Mouse (Mus musculus): ENCODE data around the gene Atp8b2.

Atp8b2 gene

GRCm38 (mm10) chr3:89959435-89959834 is 3.9 kb downstream of the Atp8b2 start:
- DNase-seq (ENCODE audit: low spot score), result no peak

- DNase-seq (ENCODE audit: low spot score), result no peak
Measured at GRCm38 (mm10) chr3:89957880-89958279, 5.4 kb downstream of the Atp8b2 start.

GRCm38 (mm10) chr3:89956177-89956971 is 6.9 kb downstream of the Atp8b2 start:
- no peak for DNase-seq (ENCODE audit: low spot score)

GRCm38 (mm10) chr3:89953420-89953819 is 9.9 kb downstream of the Atp8b2 start:
- DNase-seq (ENCODE audit: low spot score), result peak; percentile 47

- no peak for DNase-seq (ENCODE audit: low spot score)
Measured at GRCm38 (mm10) chr3:89948655-89949054, 14.7 kb downstream of the Atp8b2 start.

- DNase-seq (ENCODE audit: low spot score), result no peak
Measured at GRCm38 (mm10) chr3:89948021-89948420, 15.3 kb downstream of the Atp8b2 start.

GRCm38 (mm10) chr3:89945026-89945425 is 18.3 kb downstream of the Atp8b2 start:
- no peak for DNase-seq (ENCODE audit: low spot score)

GRCm38 (mm10) chr3:89942894-89943293 is 20.4 kb downstream of the Atp8b2 start:
- no peak for DNase-seq (ENCODE audit: low spot score)

GRCm38 (mm10) chr3:89936495-89936894 is 26.8 kb downstream of the Atp8b2 start:
- no peak for DNase-seq (ENCODE audit: low spot score)

GRCm38 (mm10) chr3:89932925-89933324 is 30.4 kb downstream of the Atp8b2 start:
- DNase-seq (ENCODE audit: low spot score), result no peak

GRCm38 (mm10) chr3:89928956-89929355 is 34.4 kb downstream of the Atp8b2 start:
- DNase-seq (ENCODE audit: low spot score), result no peak

GRCm38 (mm10) chr3:89926440-89926839 is 36.9 kb downstream of the Atp8b2 start:
- no peak for DNase-seq (ENCODE audit: low spot score)

- no peak for DNase-seq (ENCODE audit: low spot score)
Measured at GRCm38 (mm10) chr3:89920711-89921110, 42.6 kb downstream of the Atp8b2 start.

- no peak for DNase-seq (ENCODE audit: low spot score)
Measured at GRCm38 (mm10) chr3:89917408-89917807, 45.9 kb downstream of the Atp8b2 start.

- no peak for DNase-seq (ENCODE audit: low spot score)
Measured at GRCm38 (mm10) chr3:89916622-89917021, 46.7 kb downstream of the Atp8b2 start.

- DNase-seq (ENCODE audit: low spot score), result no peak
Measured at GRCm38 (mm10) chr3:89914700-89915099, 48.6 kb downstream of the Atp8b2 start.

- DNase-seq (ENCODE audit: low spot score), result peak; percentile 63
Measured at GRCm38 (mm10) chr3:89912543-89913391, 50.5 kb downstream of the Atp8b2 start, which contains the start of gene Il6ra. TSS of gene Il6ra (minus strand) at chr3:89913196.

- DNase-seq (ENCODE audit: low spot score), result no peak
Measured at GRCm38 (mm10) chr3:89912108-89912542, 51.2 kb downstream of the Atp8b2 start.

GRCm38 (mm10) chr3:89911207-89911606 is 52.1 kb downstream of the Atp8b2 start:
- DNase-seq (ENCODE audit: low spot score), result no peak

- no peak for DNase-seq (ENCODE audit: low spot score)
Measured at GRCm38 (mm10) chr3:89909703-89910542, 53.4 kb downstream of the Atp8b2 start.

- no peak for DNase-seq (ENCODE audit: low spot score)
Measured at GRCm38 (mm10) chr3:89908836-89909235, 54.5 kb downstream of the Atp8b2 start.

- no peak for DNase-seq (ENCODE audit: low spot score)
Measured at GRCm38 (mm10) chr3:89907846-89908245, 55.5 kb downstream of the Atp8b2 start.

Data from ovary, postnatal 10 days (tissue).